Mouse (Mus musculus) large intestine, adult 2 months (tissue): ENCODE measurements around the gene Tvp23a. TPM values are rescaled to one million over a fixed set of nuclear protein-coding genes. Genes with fewer than 3 reads are reported as not detected.

Experiments used
- DNase-seq: peaks from one replicate; pipeline ENCODE4 v3.0.0-alpha.2; 2012; ENCODE audit warnings: low read depth, low spot score
- WGBS: fragments of 180-500 bp; shearing (Covaris S2); methylation state at CpG from one replicate; pipeline ENCODE4 v1.1.7; 2018; 5-methylcytosine and 5-hydroxymethylcytosine counted together
- polyA plus RNA-seq: library from polyadenylated mRNA; depleted of rRNA; stranded (reverse); fragments of >200 nt; gene quantifications from 2 replicates; pipeline ENCODE4 v1.2.3, GENCODE M21; 2012

The Tvp23a gene
- polyA plus RNA-seq, 1 experiment = 2.0 TPM

GRCm38 (mm10) chr16:10460188-10460587 lies 13.0 kb upstream of the Tvp23a start:
- no peak for DNase-seq
- 45% methylated on average over 2 of the region's 2 CpGs for WGBS

DNA sequence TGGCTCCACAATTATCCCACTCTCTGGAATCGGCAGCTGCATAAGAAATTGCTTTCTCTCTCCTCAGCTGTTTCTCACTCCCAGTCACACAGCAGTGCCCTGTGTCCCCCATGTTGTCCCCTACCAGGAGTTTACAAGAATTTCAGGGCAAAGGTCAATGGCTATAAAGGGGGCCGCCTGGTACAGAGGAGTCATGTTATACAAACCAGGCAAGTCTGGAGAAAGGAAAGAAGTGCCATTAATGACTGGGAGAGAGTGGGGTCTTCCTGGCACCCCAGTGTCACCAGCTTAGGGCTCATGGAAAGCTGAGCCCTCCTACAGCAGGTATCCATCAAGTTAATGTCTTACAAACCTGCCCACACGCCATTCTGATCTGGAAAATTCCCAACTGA lies 7.4 kb upstream of the Tvp23a start:
- 16% methylated on average over 3 of the region's 3 CpGs for WGBS
- DNase-seq = no peak

DNA sequence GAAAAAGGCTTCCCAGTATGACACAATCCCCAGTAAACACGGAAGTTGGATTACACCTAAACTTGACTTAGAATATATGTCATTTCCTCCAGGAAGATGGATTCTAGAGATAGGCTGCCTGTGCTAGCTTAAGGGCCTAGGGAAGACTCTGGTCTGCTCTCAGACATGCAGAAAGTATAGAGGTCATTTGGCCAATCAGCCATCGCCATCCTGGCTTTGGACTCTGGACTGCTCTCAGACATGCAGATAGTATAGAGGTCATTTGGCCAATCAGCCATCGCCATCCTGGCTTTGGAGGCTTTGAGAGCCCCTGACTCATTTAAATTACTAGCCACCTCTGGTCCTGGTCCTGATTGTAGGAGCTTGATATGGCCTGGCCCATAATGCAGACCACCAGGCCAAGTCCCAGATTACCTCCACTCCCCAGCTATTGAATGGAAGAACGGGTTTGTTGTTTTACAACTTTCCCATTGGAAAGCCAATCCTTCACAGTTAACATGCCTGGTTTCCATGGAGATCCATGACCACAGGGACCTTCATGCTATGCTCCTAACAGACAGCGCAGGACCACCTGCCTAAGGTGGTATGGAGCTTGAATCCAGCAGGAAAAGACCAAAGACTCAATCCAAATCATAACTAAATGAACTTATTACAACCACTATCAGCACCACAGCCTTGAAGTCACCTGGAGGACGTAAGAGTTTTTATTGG lies 6.9 kb upstream of the Tvp23a start:
- WGBS = 32% methylated on average over 6 of the region's 6 CpGs
- DNase-seq = no peak

DNA sequence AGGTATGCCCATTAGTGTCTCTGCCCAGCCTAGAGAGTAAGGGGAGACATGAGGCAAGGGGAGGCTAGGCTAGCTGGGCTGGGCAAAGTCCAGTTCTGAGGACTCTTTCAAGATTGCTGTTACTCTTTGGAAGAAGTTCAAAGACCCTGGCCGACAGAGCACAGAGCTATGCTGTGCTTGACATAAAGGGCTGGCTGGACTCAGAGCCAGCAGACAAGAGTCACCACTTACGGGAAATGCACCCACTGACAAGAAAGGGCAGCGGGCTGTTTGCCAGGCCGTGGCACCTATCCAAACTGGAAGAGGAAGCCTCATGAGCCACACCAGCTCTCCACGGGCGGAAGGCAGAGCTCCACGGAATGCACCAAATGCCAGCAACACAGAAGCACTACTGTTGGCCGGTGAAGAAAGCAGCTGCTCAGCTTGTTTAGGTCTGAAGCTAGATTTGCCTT lies 5.3 kb upstream of the Tvp23a start:
- DNase-seq = no peak
- 9% methylated on average over 8 of the region's 8 CpGs for WGBS

GRCm38 (mm10) chr16:10451906-10452305 lies 4.7 kb upstream of the Tvp23a start:
- 41% methylated on average over 2 of the region's 2 CpGs for WGBS
- DNase-seq = no peak

DNA sequence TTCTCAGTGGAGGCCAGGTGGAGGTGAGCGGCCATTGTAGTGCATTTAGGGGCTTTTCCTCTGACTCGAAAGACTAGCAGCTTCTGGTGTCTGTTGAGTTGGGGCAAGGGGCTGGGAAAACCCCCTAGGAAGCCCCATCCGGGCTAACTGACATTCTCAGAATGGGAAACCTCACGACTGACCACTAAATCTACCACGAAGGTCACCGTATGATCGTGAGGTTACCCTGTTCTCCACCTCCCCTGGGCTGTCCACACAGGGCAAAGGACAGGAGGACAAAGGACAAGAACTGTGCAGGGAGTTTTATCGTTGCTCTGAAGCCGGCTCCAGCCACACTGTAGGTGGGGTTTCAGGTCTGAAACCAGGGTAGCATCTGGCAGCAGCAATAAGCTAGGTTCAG lies 1.8 kb upstream of the Tvp23a start:
- 71% methylated on average over 9 of the region's 9 CpGs for WGBS
- DNase-seq = no peak

DNA sequence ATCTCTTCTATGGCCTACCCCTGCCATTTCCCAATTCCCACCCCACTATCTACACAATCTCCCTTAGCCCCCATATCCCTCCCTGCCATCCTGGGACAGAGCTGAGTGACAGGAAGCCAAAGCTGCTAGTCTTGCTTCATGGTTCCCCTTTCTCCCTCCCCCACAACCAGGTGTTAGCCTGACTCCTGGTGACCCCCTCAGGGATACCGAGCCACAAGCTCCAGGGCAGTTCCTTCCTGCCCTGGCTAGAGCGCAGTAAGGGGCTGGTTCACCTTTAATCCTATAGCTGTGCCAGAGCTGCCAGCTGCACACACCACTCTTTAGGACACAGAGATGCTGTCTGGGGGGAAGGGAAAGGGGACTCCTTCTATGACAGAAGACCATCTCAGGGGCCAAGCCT lies 619 bp upstream of the Tvp23a start:
- DNase-seq = no peak
- 74% methylated on average over 2 of the region's 2 CpGs for WGBS

- 51% methylated on average over 13 of the region's 13 CpGs for WGBS
- no peak for DNase-seq
These were observed 444 bp downstream of the Tvp23a start for GRCm38 (mm10) chr16:10446573-10447263.

GRCm38 (mm10) chr16:10443723-10444122 lies 3.4 kb downstream of the Tvp23a start:
- no peak for DNase-seq

DNA sequence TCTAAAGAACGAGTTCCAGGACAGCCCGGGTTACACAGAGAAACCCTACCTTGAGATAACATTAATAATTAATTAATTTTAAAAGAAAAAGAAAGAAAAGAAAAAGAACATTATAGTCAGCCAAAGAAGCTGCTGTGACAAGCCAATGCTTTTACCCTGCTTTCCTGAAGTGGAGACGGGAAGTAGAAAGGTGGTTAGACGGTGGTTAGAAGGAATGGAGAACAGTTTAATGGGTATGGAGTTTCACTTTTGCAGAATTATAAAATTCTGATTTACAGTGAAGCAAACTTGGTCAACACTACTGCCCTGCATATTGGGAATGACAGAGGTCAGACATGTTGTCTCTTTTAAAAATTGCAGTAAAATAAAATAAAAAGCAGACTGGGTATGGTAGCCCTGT lies 5.4 kb downstream of the Tvp23a start:
- 82% methylated on average over 4 of the region's 4 CpGs for WGBS
- no peak for DNase-seq

- WGBS = 78% methylated on average over 6 of the region's 6 CpGs
- no peak for DNase-seq
These were observed 5.8 kb downstream of the Tvp23a start for GRCm38 (mm10) chr16:10441328-10441727.

DNA sequence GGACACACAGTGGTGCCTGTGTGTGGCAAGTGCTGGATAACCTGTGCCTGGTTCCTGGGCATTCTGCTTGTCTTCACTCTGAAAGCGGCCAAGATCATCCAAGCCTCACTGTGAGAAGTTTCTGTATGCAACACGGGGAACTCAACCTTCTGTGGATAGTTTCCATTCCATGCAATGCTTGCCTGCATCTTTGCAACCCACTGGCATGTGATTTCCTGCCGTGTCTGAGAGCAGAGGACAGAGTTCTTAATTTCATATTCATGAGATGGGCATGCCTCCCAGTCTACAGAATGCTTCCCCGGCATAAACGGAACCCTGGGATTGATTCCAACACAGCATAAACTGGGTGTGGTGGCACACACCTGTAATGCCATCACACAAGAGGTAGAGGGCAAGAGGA lies 9.1 kb downstream of the Tvp23a start:
- DNase-seq = no peak
- WGBS = 48% methylated on average over 5 of the region's 5 CpGs

GRCm38 (mm10) chr16:10436166-10436565 lies 11.0 kb downstream of the Tvp23a start:
- DNase-seq = no peak
- WGBS = 78% methylated on average over 6 of the region's 6 CpGs

- no peak for DNase-seq
- WGBS = 86% methylated on average over 5 of the region's 5 CpGs
These were observed 13.8 kb downstream of the Tvp23a start for GRCm38 (mm10) chr16:10433344-10433743.

DNA sequence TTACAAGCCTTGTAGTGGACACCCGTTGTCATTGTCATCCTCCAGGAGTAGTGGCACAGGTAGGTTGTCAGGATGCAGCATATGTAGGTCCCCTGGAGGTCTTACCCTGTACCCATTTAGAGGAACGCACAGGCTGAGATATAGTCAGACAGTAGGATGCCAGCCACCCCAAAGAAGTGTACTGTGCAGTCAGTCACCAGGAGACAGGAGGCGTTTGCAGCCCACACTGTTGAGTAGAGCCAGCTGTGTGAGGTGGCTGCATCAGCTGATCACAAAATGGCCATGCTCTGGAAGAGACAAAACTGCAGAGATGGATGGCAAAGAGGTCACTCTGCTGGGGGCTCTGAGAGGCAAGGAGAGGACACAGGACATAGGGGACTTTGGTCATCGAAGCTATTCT lies 14.8 kb downstream of the Tvp23a start:
- WGBS = 79% methylated on average over 4 of the region's 4 CpGs
- no peak for DNase-seq

DNA sequence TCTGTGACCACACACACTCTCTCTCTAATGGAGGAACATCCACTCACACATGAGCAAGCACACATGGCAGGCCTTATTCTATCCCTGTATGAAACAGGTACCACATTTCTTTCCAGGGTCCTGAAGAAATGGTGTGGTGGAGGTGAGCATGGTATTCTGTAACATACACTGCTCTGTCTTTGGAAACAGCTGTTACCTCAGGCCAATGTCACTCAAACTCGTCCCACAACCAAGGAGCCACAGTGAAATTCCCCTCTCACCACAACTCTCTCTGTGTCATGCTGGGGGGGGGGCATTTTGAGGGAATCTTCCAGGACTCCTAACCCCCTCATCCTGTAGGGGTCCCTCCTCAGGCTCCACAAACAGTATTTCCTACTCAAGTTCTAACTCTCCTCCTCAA lies 15.3 kb downstream of the Tvp23a start:
- DNase-seq = no peak
- 68% methylated on average over 1 of the region's 1 CpGs for WGBS

DNA sequence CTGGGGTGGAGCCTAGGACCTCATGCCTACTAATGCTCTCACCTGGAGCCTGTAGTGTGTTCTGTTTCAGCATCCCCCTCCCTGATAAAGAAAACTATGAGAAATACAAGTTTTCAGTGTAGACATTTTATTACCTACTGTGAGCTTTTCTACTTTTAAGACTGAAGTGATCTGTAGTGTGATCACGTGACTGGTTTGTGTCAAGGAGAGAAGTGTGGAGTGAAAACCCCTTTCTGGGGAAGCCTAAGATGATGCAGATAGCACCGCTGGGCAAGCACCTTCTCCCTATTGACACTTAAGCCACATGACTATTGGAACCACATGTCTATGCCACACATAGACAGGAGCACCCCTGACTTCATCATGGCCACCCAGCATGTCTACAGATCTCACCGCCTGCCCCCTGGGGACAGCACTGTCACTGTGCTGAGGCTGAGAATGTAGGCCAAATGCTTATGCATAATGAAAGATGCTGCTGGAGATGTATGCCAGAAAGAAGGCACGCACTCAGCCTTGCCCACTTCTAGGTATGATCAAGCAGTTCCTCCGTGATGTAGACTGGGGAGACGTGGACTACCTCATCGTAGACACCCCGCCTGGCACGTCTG lies 26.6 kb downstream of the Tvp23a start:
- DNase-seq = no peak
- WGBS = 94% methylated on average over 9 of the region's 9 CpGs

- WGBS = 87% methylated on average over 9 of the region's 9 CpGs
- no peak for DNase-seq
These were observed 29.4 kb downstream of the Tvp23a start for GRCm38 (mm10) chr16:10417723-10418259.

- 93% methylated on average over 4 of the region's 4 CpGs for WGBS
- DNase-seq = no peak
These were observed 30.3 kb downstream of the Tvp23a start for GRCm38 (mm10) chr16:10416866-10417265.

DNA sequence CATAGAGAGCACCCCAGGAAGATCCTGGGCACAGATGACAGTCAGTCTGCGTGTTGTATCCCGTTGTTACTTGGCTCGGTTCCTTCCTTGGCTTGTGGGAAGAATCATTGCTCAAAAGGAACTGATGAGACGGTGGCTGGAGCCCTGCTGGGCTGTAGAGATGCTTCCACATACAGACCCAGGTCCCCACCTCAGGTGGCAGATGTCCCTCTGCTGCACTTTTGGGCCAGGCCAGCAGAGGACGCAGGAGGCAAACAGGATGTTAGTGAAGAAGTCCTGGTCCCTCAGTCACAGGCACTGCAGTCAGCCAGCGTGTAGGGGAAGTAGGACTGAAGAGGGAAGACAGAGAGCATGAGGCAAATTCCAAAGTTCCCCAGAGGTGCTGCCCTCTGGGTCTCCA lies 31.2 kb downstream of the Tvp23a start:
- no peak for DNase-seq
- WGBS = 82% methylated on average over 6 of the region's 6 CpGs
